Mouse (Mus musculus) G1E (cell line): ENCODE results near the gene Lmbrd2.

Experiments used
- CTCF ChIP-seq: IDR thresholded peaks from 2 replicates; pipeline ENCODE4 v1.5.1; 2012; ENCODE audit warnings: low read depth, low read length, inconsistent platforms, mixed read lengths
- GATA1 ChIP-seq: IDR thresholded peaks from 2 replicates; pipeline ENCODE4 v1.6.1; 2012; ENCODE audit warnings: borderline replicate concordance, low read length, inconsistent platforms, mixed read lengths
- POLR2AphosphoS5 ChIP-seq: IDR thresholded peaks from 2 replicates; pipeline ENCODE4 v1.6.1; 2012; ENCODE audit warnings: low read depth, low read length, inconsistent platforms; ENCODE audit not compliant: insufficient replicate concordance

DNA sequence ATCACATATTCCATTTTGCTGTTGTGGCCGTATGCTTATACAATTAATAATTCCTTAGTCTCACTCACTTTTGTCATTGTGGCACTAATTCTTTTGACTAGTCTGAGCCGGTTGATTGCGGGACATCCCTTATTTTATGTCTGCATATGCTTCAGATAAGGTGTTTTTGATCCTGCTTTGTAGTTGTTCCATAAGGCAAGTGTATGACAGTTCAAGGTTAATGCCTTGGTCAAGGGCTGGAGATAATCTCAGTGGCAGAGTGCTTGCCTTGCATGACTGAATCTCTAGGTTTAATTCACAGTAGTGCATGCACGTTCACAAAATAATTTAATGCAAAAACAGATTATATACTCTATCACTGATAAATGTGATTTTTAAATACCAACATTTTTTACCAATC is 43.5 kb upstream of the Lmbrd2 start:
- no peak for TF ChIP-seq CTCF
- TF ChIP-seq POLR2AphosphoS5: no peak
- TF ChIP-seq GATA1: no peak
